ENCODE assay signal across 8 mouse cellular contexts in genomic region chr11:51265326-51265725, GRCm38 (mm10). TPM values are rescaled to one million over a fixed set of nuclear protein-coding genes. Genes with fewer than 3 reads are reported as not detected.
A peak's percentile ranks its signal among the peaks of the same experiment; 100 is the strongest.
DNase-seq lines count a peak whose midpoint lies in the region; ATAC-seq and TF ChIP-seq lines count a peak whose summit lies in the region.

No protein-coding gene starts in this region.

- peaks cover 15% of the 10 kb centered on the region for H3K4me1 ChIP-seq in midbrain, embryonic 11.5 days (ENCODE audit: control insufficient read depth, insufficient read depth, low read length)

- H3K9ac ChIP-seq in midbrain, embryonic 11.5 days (ENCODE audit: low read length), result 0 out of 2 replicates have a peak overlapping the region, but pooled peaks have one; percentile 9

- peak overlapping the region; percentile 92 for H3K4me3 ChIP-seq in layer of hippocampus, adult 2 months
- H3K4me3 ChIP-seq in midbrain, embryonic 11.5 days (ENCODE audit: low read depth, low read length), result no peak overlapping the region

- no peak for DNase-seq in layer of hippocampus, adult 2 months (ENCODE audit: low spot score in 2 of 2)
- no peak for DNase-seq in layer of hippocampus, postnatal 36 days
- DNase-seq in c-Kit-positive CD71-positive TER-119-negative erythroid progenitor cells, embryonic 14.5 days (ENCODE audit: low read depth), result peak; percentile 14
- peak; percentile 12 to 28 for DNase-seq in heart, adult 9 months (ENCODE audit: low spot score in 2 of 2)
- peak; percentile 30 to 41 for DNase-seq in kidney, postnatal 25 days
- peak; percentile 89 for DNase-seq in midbrain, embryonic 11.5 days (ENCODE audit: low spot score, missing footprints)
- no peak for DNase-seq in left cerebral cortex, adult 11 months (ENCODE audit: low spot score)
- no peak for DNase-seq in gastrocnemius, postnatal 25 days

- no peaks in the 10 kb centered on the region for H3K36me3 ChIP-seq in midbrain, embryonic 11.5 days (ENCODE audit: control insufficient read depth, insufficient read depth, low read length)

- ATAC-seq in midbrain, embryonic 11.5 days (ENCODE audit: low FRiP score), result no peak

- H3K9me3 ChIP-seq in midbrain, embryonic 11.5 days (ENCODE audit: control insufficient read depth, low read length), result no peaks in the 10 kb centered on the region

- peak overlapping the region; percentile 83 for H3K4me2 ChIP-seq in midbrain, embryonic 11.5 days

- peak overlapping the region; percentile 33; the same call in 1 of the 2 replicates for H3K27ac ChIP-seq in layer of hippocampus, adult 2 months
- H3K27ac ChIP-seq in midbrain, embryonic 11.5 days (ENCODE audit: low read depth, low read length), result no peak overlapping the region

- peak; percentile 90 for TF ChIP-seq CTCF in layer of hippocampus, adult 2 months (conservative IDR thresholded peaks at IDR 0.05)

- H3K27me3 ChIP-seq in midbrain, embryonic 11.5 days (ENCODE audit: control insufficient read depth, insufficient read depth, low read length), result no peaks in the 10 kb centered on the region

- WGBS in midbrain, embryonic 11.5 days, result 59% methylated on average over 3 of the region's 3 CpGs

RNA-seq across cellular contexts. Expression of gene BC049762, which starts 2.5 kb away (rescaled TPM):
- under 1 TPM in 1 of 2 experiments, not detected in 1; 0.44 TPM for total RNA-seq in layer of hippocampus, adult 2 months (2021)
- total RNA-seq in layer of hippocampus, postnatal 36 days (2021), result not detected
- 0.42 TPM in 1 of 2 replicates, not detected in the other for polyA plus RNA-seq in midbrain, embryonic 11.5 days (2014; fragmentation: Nextera tagmentation; extraction: Ambion mirVana)
- not detected for total RNA-seq in gastrocnemius, postnatal 25 days (2021)

RNA-seq across cellular contexts. Expression of gene Clk4, which starts 3.8 kb away (rescaled TPM):
- total RNA-seq in layer of hippocampus, adult 2 months (2021), result 100 to 1,000 TPM; 113 to 130 TPM
- total RNA-seq in layer of hippocampus, postnatal 36 days (2021), result 100 to 1,000 TPM; 130 to 140 TPM
- 136 and 144 TPM in 2 replicates for polyA plus RNA-seq in midbrain, embryonic 11.5 days (2014; fragmentation: Nextera tagmentation; extraction: Ambion mirVana)
- total RNA-seq in gastrocnemius, postnatal 25 days (2021), result 10 to 100 TPM; 35.2 to 41.1 TPM

RNA-seq across cellular contexts. Expression of gene Col23a1, which starts 24.4 kb away (rescaled TPM):
- 1 to 10 TPM; 5.3 to 6.7 TPM for total RNA-seq in layer of hippocampus, adult 2 months (2021)
- 1 to 10 TPM; 4.2 to 4.9 TPM for total RNA-seq in layer of hippocampus, postnatal 36 days (2021)
- 10.7 and 11.1 TPM in 2 replicates for polyA plus RNA-seq in midbrain, embryonic 11.5 days (2014; fragmentation: Nextera tagmentation; extraction: Ambion mirVana)
- 1 to 10 TPM; 1.8 to 1.9 TPM for total RNA-seq in gastrocnemius, postnatal 25 days (2021)

RNA-seq across cellular contexts. Expression of gene Gm12569, which starts 45.1 kb away (rescaled TPM):
- not detected for total RNA-seq in layer of hippocampus, adult 2 months (2021)
- total RNA-seq in layer of hippocampus, postnatal 36 days (2021), result not detected
- not detected in 2 replicates for polyA plus RNA-seq in midbrain, embryonic 11.5 days (2014; fragmentation: Nextera tagmentation; extraction: Ambion mirVana)
- total RNA-seq in gastrocnemius, postnatal 25 days (2021), result not detected

Comparison
In these comparisons a context has a peak if more than half of its experiments do, and no peak if none do; other contexts are left out.
1. DNase-seq: peak in c-Kit-positive CD71-positive TER-119-negative erythroid progenitor cells, embryonic 14.5 days (single experiment), heart, adult 9 months (2 of 2), kidney, postnatal 25 days (2 of 2) and midbrain, embryonic 11.5 days (single experiment); none in layer of hippocampus, adult 2 months (0 of 2), layer of hippocampus, postnatal 36 days (0 of 2), left cerebral cortex, adult 11 months (single experiment) and gastrocnemius, postnatal 25 days (single experiment).